Mouse (Mus musculus): ENCODE measurements around the gene Slc12a6. TPM values are rescaled to one million over a fixed set of nuclear protein-coding genes. Genes with fewer than 3 reads are reported as not detected.

Slc12a6 gene
- polyA plus RNA-seq, 1 experiment from 2014 or later: 11.0 TPM

Other genes with a start within 250 kb of the Slc12a6 start
- not detected in 2 replicates for gene Olfr1311, start 241.4 kb upstream of the Slc12a6 start, polyA plus RNA-seq (2015; fragmentation: Nextera tagmentation; extraction: Ambion mirVana)
- not detected in 2 replicates for gene Olfr1312, start 215.6 kb upstream of the Slc12a6 start, polyA plus RNA-seq (2015; fragmentation: Nextera tagmentation; extraction: Ambion mirVana)
- gene Olfr1313, start 188.0 kb upstream of the Slc12a6 start, polyA plus RNA-seq (2015; fragmentation: Nextera tagmentation; extraction: Ambion mirVana): not detected in 2 replicates
- gene Olfr1314, start 169.0 kb upstream of the Slc12a6 start, polyA plus RNA-seq (2015; fragmentation: Nextera tagmentation; extraction: Ambion mirVana): not detected in 2 replicates
- not detected in 2 replicates for gene Olfr1315-ps1, start 150.4 kb upstream of the Slc12a6 start, polyA plus RNA-seq (2015; fragmentation: Nextera tagmentation; extraction: Ambion mirVana)
- gene Olfr1316, start 130.8 kb upstream of the Slc12a6 start, polyA plus RNA-seq (2015; fragmentation: Nextera tagmentation; extraction: Ambion mirVana): not detected in 2 replicates
- gene Olfr1317, start 125.5 kb upstream of the Slc12a6 start, polyA plus RNA-seq (2015; fragmentation: Nextera tagmentation; extraction: Ambion mirVana): not detected in 2 replicates
- not detected in 2 replicates for gene Olfr1318, start 111.6 kb upstream of the Slc12a6 start, polyA plus RNA-seq (2015; fragmentation: Nextera tagmentation; extraction: Ambion mirVana)
- gene Lpcat4, start 26.4 kb upstream of the Slc12a6 start, polyA plus RNA-seq (2015; fragmentation: Nextera tagmentation; extraction: Ambion mirVana): 15.3 and 15.4 TPM in 2 replicates
- gene Nutm1, start 6.5 kb upstream of the Slc12a6 start, polyA plus RNA-seq (2015; fragmentation: Nextera tagmentation; extraction: Ambion mirVana): not detected in 2 replicates
- gene Nop10, start 3.9 kb upstream of the Slc12a6 start, polyA plus RNA-seq (2015; fragmentation: Nextera tagmentation; extraction: Ambion mirVana): 196 and 214 TPM in 2 replicates
- gene Gm21985, start 489 bp downstream of the Slc12a6 start, polyA plus RNA-seq (2015; fragmentation: Nextera tagmentation; extraction: Ambion mirVana): not detected in 2 replicates
- gene Emc4, start 102.2 kb downstream of the Slc12a6 start, polyA plus RNA-seq (2015; fragmentation: Nextera tagmentation; extraction: Ambion mirVana): 104 and 111 TPM in 2 replicates
- 46.6 and 47.7 TPM in 2 replicates for gene Katnbl1, start 113.4 kb downstream of the Slc12a6 start, polyA plus RNA-seq (2015; fragmentation: Nextera tagmentation; extraction: Ambion mirVana)
- gene Emc7, start 189.2 kb downstream of the Slc12a6 start, polyA plus RNA-seq (2015; fragmentation: Nextera tagmentation; extraction: Ambion mirVana): 14.9 and 15.8 TPM in 2 replicates
- gene Chrm5, start 214.9 kb downstream of the Slc12a6 start, polyA plus RNA-seq (2015; fragmentation: Nextera tagmentation; extraction: Ambion mirVana): not detected in 2 replicates
- gene Aven, start 227.1 kb downstream of the Slc12a6 start, polyA plus RNA-seq (2015; fragmentation: Nextera tagmentation; extraction: Ambion mirVana): 5.3 and 6.5 TPM in 2 replicates

All from embryonic facial prominence, embryonic 13.5 days (tissue).